Mouse (Mus musculus) embryo, embryonic 9.5 days (tissue): ENCODE data around the gene Fbxo2.
"Not testable (repeated sequence)": the region's sequence is repeated elsewhere in the genome, so short reads cannot be mapped to it uniquely, and the experiment has no call there.

Source experiments
- DNase-seq: peaks from one replicate; pipeline ENCODE4 v3.0.0-alpha.2; 2017; ENCODE audit errors: extremely low spot score

The Fbxo2 gene

DNA sequence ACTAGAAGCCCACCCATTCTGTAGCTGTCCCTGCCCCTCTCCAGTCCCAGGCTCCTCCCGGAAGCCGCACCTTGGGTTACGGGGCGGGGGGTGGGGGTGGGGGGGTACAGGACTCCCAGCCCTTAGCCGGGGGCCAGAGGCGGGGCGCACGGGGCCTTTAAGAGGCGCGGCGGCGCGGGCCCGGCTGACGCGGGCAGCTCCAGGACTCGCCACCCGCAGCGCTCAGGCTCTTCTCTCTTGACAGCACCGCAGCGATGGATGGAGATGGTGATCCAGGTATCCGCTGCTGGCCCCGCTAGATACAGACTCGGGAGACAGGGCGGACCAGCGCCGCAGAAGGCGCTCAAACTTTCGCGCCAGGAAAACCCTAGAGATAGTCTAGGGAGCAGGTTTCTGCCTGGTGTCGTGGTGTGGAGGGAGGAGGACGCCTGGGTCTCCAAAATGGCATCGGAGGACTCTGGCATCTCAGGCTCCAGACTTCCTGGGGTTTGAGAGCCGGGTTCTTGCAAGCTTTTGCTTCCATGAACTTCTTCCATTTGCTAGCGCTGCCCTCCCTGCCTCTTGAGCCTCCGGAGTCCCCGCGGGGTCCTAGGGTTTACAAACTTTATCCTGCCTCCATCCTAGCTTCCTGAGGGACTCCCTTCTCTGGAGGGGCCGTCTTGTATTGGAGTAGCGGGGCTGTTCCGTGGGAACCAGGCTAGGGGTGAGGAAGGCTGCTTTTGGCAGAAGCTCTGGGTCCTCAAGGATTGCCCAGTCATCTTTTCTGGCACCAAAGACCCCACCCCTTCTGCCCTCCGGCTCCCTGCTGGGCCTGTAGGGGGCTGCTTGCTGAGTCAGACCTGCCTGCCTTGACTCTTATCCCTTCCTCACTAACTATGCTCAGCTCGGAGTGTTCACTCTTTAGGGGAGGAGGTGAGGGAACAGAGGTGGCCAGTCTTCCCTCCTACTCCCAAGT lies at the start of gene Fbxo2, which contains the start of gene Fbxo44:
Fbxo2 (plus strand) TSS at position 186 of the 955 bp plus-strand sequence.
Fbxo44 (minus strand) TSS at position 47 of the 955 bp plus-strand sequence.
- no peak for DNase-seq

DNA sequence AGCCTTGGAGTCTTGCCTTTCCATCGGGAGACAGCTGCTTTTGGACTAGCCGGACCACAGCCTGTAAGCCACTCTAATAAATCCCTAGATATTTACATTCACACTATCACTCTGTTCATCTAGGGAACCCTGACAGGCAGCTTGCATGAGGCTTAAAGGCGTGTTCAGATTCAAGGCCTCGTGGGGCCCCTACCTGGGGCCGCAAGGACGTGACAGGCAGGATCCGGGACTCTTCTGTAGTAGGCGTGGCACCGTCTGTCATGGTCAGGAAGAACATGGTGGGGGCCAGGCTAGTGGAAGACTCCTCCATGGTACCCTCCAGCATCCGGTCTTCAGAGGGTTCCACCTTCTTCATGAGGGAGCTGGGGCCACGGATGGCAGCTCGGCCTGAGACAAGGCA lies 47.9 kb upstream of the Fbxo2 start:
- no peak for DNase-seq

DNA sequence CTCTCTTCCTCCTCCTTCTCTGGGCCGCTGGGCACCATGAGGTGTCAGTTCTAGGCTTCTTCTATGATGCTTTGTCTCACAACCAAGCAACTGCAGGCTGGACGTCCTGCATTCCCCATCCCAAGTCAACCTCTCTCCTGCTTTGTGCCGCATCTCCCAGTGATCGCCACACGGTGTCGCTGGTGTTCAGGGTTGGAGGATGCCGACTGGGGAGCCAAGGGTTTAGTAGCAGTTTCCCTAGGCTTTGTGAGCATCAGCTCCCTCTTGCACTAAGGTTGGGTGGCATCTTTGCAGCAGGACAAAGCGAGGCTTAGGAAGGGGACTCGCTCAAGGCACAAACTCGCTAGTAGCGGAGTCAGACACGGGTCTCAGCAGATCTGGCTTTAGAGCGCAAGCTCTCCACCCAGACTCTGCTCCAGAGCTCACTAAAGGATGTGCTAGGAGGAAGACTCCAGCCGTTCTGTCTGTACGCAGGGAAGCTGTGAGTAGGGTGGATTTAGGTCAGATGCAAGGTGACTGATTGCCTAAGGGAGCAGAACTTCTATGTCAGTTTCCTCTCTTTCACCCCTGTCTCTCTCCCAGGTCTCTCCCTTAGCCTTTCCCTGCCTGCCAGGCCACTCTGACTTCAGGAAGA lies 45.5 kb upstream of the Fbxo2 start:
- DNase-seq = peak; percentile 92

DNA sequence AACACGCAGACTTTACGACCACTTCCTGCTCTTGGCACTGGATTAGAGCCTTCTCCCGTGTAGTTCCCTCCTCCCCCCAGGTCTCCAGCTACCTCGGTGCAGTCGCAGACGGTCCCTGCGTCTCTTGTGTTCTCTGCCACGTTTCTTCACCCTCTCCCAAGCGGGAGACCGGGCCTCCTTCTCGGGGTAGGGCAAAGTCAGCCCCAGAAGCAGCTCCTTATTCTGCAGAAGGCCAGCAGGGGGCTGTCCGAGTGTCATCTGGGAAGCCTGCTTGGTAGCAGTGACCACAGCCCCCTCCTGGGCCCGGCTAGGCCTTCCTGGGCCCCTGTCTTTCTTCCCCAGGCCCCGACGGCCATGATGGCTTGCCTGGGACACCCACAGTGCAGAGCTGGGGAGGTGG lies 45.0 kb upstream of the Fbxo2 start:
- DNase-seq = peak; percentile 62

DNA sequence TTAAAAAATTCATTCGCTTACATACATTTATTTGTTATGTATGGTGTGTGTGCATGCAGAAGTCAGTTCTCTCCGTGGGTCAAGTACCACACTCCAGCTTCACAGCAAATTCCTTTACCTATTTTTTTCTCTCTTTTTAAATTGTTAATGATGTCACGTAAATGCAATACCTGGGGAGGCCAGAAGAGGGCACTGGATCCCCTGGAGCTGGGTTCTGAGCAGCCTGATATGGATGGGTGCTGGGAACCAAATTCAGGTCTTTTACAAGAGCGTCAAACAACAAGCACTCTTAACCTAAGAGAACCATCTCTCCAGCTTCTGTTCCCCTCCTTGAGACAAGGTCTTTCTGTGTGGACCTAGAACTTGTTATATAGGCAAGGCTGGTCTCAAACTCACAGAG lies 43.8 kb upstream of the Fbxo2 start:
- no peak for DNase-seq

DNA sequence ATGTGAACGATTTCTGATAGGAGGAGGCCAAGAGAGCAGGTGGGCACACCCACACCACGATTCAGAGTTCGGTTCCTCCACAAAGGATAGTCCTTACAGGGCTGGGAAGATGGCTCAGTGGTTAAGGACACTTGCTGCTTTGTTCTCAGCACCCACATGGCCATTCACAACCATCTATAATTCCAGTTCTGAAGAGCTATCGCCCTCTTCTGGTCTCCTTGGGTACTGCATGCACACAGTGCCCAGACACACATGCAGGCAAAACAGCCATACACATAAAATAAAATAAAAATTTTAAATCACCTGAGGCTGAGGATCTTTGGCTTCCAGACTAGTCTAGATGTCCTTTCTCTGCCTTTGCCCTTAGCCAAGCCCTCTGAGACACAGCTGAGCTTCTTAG lies 43.0 kb upstream of the Fbxo2 start:
- DNase-seq = no peak

DNA sequence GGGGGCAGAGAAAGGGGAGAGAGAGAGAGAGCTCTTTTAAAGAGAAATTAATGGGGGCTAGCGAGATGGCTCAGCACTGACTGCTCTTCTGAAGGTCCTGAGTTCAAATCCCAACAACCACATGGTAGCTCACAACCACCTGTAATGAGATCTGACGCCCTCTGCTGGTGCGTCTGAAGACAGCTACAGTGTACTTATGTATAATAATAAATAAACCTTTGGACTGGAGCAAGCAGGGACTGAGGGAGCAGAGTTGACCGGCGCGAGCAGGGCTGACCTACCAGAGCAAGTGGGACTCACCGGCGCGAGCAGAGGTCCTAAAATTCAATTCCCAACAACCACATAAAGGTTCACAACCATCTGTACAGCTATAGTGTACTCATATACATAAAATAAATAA lies 40.8 kb upstream of the Fbxo2 start:
- not testable (repeated sequence) for DNase-seq

DNA sequence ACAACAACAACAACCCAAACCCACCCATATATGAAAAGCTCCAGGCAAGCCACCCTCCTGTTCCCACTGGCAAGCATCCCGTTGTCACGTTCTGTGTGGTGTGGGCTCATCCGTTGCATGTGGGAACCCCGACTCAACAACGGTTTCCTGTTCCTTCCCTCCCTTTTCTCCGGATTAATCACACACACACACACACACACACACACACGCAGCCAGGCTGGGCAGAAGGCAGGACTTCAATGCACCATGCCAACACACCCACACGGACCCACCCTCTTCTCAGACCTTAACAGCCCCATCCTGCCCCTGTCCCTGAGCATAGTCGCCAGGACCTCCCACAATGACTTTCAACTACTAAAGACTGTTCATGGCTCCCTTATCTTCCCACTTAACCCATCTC lies 39.9 kb upstream of the Fbxo2 start:
- no peak for DNase-seq

DNA sequence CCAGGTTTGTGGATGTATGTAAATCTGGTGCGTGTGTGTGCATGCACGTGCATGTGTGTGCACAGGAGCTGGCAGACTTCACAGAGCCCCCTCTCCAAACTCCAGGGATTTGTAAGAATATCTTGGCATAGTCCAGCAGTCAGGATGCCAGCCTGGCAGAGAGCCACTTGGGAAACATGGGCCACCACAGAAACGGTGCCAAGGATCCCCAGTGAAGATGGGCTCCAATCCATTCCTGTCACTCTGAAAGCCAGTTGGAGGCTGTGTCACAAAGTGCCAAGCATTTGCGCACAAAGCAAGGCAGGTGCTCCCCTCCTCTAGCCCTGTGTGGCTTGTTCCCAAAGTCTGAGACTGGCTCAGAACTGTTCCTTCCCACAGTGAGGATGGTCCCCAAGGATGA lies 39.1 kb upstream of the Fbxo2 start:
- no peak for DNase-seq

DNA sequence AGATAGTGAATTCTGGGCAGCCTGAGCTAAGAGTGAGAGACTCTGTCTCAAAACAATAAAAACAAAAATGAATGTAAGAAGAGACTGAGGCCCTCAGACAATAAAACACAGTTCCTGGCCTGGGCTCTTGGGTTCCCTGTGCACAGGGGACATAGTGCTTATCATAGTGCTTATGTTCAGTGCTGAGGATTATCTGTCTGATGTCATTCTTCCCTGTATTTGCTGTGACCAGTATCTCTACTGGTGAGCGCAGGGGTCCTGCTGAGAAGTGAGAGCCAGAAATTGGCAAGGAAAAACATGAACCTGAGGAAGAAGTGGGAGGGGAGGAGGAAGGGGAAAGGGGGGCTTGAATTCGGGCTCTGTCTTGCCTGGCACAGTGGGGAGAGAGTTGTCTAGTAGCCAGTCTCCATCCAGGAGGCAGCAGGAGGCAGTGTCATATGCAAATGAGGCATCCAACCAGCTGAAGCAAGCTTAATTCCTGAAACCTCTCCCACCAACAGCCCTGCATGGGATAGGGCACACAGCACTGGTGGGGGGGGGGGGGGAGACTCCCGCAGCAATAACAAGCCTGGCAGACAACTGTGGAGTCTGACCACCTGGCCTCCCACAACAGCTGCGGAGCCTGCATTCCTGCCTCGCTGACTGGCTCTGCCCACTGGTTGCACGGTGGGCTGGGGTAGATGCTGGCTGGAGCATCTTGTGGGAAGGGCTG lies 38.3 kb upstream of the Fbxo2 start:
- peak; percentile 25 for DNase-seq

DNA sequence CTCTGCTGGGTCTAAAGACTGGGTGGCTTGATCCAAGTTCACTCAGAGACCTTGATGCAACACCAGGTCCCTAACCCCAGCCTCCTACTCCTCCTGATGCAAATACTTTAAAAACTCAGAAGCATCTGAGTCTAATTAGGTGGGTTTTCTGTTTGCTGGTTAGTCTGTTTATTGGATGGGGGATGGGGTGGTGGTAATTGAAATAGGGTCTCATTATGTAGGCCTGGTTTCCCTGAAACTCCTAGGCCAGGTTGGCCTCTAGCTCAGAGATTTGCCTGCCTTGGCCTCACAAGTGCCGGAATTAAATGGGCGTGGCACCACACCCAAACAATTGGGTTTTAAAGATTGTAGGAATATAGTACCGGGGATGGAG lies 37.7 kb upstream of the Fbxo2 start:
- DNase-seq = no peak

DNA sequence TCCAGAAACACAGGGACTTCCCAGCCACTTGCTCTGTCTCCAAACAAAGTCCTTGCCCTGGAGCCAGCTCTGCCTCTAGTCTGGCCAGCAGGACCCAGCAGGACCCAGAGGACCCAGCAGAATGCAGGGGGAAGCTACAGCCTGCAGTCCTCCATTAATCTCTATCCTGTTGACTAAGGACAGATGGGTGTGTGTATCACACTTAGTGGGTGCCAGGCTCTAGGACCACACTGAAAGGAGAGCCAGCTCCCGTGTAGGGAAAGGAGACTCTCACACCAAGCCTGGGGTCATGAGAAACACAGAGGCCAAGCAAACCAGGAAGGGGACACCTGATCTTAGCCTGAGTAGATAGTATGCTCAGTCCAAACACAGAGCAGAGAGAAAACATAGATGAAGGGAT lies 32.2 kb upstream of the Fbxo2 start:
- no peak for DNase-seq

DNA sequence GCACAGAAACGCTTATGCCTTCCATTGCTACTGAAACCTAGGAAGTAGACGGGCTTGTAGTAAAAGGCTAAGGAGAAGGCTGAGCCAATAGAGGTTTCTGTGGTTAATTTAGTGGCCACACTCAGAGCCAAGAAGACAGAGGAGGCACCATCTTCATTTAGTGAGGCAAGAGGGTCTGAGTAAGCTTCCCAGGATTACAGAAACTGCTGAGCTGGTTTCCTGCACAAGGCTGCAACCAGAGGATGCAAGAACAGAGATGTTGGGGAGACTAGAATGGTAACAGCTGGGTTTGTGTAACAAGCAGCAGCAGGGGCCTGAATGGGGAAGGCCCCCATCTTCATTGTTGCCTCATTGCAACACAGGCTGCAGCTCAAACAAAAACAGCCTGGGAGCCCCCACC lies 31.7 kb upstream of the Fbxo2 start:
- no peak for DNase-seq

DNA sequence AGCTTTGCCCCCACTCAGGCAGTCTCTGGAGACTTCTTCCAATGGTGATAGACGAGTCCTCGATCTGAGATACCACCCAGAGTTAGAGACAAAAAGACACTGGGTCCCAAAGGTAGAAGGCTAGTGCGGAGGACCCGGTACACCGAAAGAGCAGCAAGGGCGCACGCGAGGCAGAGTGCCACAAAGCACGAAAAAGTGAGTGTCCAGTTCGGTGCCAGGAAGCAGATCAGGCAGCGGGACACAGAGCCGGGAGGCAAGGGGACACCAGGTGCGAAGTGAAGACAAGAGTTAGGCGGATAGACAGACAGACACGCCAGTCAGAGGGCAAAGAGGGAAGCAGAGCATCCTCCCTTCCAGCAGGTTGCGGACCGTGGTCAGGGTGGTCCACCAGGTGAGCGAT lies 30.3 kb upstream of the Fbxo2 start, which contains the start of gene Mad2l2:
Mad2l2 (plus strand) TSS at position 252 of the 400 bp plus-strand sequence.
- no peak for DNase-seq

DNA sequence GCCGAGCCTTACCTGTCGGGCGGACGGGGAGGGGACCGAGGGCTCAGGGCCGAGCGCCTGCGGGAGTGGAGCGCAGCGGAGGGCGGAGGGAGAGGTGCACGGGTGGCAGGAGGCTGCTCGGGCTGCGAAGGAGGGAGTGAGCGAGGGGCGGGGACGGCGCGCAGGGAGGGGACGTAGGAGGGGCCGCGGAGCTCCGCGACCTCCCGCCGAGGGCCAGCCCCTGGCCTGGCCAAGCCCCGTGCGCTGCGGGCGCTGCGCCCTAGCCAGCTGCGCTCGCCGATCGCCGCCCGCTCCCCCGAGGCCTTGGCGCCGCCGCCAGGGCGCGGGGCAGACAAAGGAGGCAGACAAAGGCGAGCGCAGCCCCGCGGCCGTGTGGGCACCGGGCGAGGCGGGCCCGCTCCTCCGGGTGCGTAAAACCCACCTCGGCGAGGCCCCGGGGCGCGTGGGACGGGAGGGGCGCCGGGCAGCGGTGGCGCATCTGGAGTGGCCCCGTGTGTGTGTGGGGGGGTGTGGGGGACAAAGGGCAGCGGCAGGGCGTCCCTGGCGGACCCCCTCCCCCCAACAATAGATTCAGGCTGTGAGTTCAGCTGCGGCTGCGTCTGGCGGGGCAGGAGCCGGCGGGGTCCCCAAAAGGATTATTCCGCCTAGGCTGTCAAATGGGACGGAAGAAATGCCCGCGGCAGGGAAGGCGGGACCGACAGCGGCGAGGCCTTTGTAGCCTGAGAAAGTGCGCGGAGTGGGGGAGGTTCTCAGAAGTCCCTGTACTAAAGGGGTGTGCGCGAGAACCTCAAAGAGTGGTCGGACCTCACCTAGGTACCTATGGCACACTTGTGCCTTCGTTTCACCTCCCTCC lies 29.6 kb upstream of the Fbxo2 start, which contains the start of gene Draxin:
Draxin (minus strand) TSS at position 138 of the 853 bp plus-strand sequence.
- peak; percentile 86 for DNase-seq

DNA sequence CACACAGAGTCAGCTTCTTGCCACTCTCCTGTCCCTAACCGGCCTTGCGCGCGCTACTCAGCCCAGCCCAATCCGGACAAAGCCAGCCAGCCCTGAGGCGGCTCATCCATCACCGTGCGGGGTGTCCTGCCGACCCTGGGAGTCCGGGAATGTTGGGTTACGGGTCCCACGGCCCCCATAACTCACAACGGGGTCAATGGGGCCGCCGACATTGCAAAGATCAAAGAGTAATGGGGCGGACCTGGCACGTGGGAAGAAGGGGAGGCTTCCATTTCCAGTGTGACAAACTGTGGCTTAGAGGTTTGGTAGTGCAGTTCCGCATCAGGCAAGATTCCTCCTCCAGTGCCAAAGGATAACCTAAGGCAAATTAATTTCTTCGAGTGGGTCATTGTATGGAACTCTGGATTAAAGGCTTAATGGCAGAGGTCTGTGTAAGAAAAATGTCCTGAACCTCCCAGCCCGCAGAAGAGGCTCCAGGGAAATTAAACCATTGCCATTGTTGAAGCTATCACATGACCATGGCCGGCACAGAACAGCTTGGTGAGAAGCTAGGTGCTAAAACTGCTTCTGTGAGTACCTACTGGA lies 28.8 kb upstream of the Fbxo2 start:
- peak; percentile 84 for DNase-seq

DNA sequence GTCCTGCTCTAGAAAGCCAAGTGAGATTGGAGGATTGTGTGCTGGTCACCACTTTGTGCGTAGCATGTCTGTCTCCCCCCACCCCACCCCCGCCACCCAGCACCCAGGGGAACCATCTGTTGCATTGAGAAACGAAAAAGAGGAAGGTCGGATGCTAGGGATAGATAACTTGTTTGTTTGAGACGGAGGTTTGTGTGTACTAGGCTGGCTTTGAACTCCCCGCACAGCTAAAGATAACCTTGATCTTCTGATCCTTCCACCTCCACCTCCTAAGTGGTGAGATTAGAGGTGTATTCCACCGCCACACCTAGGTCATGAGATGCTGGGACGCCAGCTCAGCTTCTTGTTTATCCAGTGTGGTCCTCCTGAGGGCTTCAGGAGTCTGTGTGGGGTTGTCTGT lies 25.4 kb upstream of the Fbxo2 start:
- no peak for DNase-seq

DNA sequence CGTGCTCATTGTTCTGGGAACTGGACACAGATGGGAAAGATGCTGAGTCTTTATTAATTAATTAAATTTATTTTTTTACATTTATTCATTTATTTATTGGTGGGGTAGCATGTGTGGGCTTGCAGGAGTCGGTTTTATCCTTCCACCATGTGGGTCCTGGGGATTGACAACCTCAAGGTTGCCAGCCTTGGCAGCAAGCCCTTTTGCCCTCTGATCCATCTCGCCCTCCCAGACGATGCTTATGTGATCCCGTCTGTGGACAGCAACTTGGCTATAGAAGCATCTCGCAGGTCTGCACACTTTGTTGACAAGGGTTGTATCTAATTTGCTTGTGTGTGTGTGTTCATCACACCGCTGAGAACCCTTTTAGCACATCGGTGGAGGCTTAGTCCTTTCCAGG lies 22.9 kb upstream of the Fbxo2 start:
- DNase-seq = no peak

DNA sequence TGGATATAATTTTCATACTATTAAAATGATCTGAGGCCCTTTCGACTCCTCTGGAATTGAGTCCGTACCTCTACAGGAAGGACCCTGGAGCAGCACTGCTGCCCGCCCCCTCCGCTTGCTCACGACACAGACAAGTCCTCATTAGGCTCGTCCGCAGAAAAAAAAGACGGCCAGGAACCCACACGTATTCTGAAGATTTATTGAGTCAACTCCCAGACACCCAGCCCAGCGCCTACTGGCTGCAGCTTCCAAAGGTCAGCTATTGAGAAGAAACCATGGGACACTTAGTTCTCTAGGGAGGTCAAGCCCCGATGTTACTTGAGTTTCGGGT lies 20.7 kb upstream of the Fbxo2 start:
- no peak for DNase-seq

DNA sequence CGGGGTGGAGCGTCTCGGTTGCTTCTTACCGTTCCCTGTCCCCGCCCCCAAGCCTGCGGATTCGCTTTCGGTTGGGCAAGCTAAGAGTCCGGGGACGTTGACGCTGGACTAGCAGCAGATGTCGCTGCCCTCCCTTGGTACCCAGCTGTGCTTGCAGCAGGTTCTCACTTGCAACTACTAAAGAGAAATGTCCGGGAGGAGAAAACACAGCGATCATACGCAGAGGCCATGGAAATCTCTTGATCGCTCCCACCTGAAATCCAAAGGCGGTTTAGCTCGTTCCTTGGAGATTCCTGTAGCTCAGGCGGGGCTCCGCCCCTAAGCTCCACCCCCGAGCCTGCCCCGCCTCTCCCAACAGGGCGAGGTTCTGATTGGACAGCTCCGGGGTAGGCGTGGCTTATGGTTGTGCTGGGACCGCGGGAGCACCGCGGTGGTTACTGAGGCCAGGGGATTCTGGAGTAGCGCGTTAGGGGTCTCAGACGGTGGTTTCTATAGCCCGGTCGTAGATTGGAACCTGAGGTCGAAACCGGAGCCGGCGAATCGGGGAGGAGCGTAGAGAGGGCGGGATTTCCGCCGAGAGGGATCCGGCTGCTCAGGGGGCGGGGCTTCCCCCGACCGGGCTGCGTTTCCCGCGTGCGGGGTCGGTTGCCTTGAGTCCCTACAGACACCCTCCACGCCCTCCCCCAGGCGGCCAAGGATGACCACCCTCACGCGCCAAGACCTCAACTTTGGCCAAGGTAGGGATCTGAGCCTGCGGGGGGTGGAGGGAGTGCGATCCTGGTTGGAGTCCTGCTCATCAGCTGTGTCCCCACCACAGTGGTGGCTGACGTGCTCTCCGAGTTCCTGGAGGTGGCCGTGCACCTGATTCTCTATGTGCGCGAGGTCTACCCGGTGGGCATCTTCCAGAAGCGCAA lies 20.1 kb upstream of the Fbxo2 start:
- peak; percentile 97 for DNase-seq
